Mouse (Mus musculus) heart, postnatal 0 days (tissue): ENCODE measurements around the gene Pld1. TPM values are rescaled to one million over a fixed set of nuclear protein-coding genes. Genes with fewer than 3 reads are reported as not detected.

ENCODE experiments used
- ATAC-seq: fragments of 200-750 bp; cut with Nextera tagmentation; 2 replicates; pipeline ENCODE4 v1.8.0; 2017; ENCODE audit warnings: low read depth, moderate number of reproducible peaks, moderate library complexity; ENCODE audit not compliant: insufficient read depth
- DNase-seq: peaks from one replicate; pipeline ENCODE4 v3.0.0-alpha.2; 2016; ENCODE audit warnings: low spot score
- H3K27ac ChIP-seq: fragments of 300-500 bp; sonication (generic); 2 replicates; pipeline ENCODE4 v1.5.1; 2014; ENCODE audit warnings: low read depth, mild to moderate bottlenecking
- H3K27me3 ChIP-seq: fragments of 300-500 bp; sonication (generic); 2 replicates; pipeline ENCODE4 v1.6.1; 2014; ENCODE audit warnings: low read length, mixed read lengths; ENCODE audit not compliant: control insufficient read depth, insufficient read depth
- H3K36me3 ChIP-seq: fragments of 300-500 bp; sonication (generic); replicated peaks from 2 replicates; pipeline ENCODE4 v1.6.1; 2014; ENCODE audit warnings: low read length, mixed read lengths; ENCODE audit not compliant: control insufficient read depth, insufficient read depth
- H3K4me1 ChIP-seq: fragments of 300-500 bp; sonication (generic); 2 replicates; pipeline ENCODE4 v1.6.1; 2014; ENCODE audit warnings: antibody characterized with exemption; ENCODE audit not compliant: control insufficient read depth, insufficient read depth
- H3K4me2 ChIP-seq: fragments of 300-500 bp; sonication (generic); 2 replicates; pipeline ENCODE4 v1.6.1; 2014; ENCODE audit warnings: low read depth, mild to moderate bottlenecking, low read length, moderate library complexity
- H3K4me3 ChIP-seq: fragments of 300-500 bp; sonication (generic); 2 replicates; pipeline ENCODE4 v1.5.1; 2014; ENCODE audit warnings: low read depth, low read length
- H3K9ac ChIP-seq: fragments of 300-500 bp; sonication (generic); replicated peaks from 2 replicates; pipeline ENCODE4 v1.6.1; 2014; ENCODE audit warnings: low read depth, low read length, mixed read lengths
- H3K9me3 ChIP-seq: fragments of 300-500 bp; sonication (generic); replicated peaks from 2 replicates; pipeline ENCODE4 v1.6.1; 2016; ENCODE audit warnings: low read length; ENCODE audit not compliant: control insufficient read depth
- CTCF ChIP-seq: IDR thresholded peaks from 2 replicates; pipeline ENCODE4 v1.5.1; 2016; ENCODE audit warnings: antibody characterized with exemption, control low read depth, low read depth
- EP300 ChIP-seq: IDR thresholded peaks from 2 replicates; pipeline ENCODE4 v1.6.1; 2016; ENCODE audit warnings: antibody characterized with exemption, low read depth
- WGBS: fragments of 180-500 bp; shearing (Covaris S2); extraction: QIAGEN DNeasy Blood & Tissue Kit; methylation state at CpG from one replicate; pipeline ENCODE4 v1.1.7; 2014; 5-methylcytosine and 5-hydroxymethylcytosine counted together
- polyA plus RNA-seq: library from polyadenylated mRNA; unstranded; fragments of >200 nt; fragmentation: Nextera tagmentation; extraction: Ambion mirVana; gene quantifications from 2 replicates; pipeline ENCODE4 v1.2.1, GENCODE M21; 2015
- total RNA-seq: library from RNA; depleted of rRNA; stranded (reverse); fragments of >200 nt; gene quantifications from 2 replicates; pipeline ENCODE4 v1.2.3, GENCODE M21; 2014; ENCODE audit warnings: low replicate concordance

Pld1 gene
- total and polyA plus RNA-seq, 2 experiments from 2014 or later, result 5.0 to 7.6 TPM

DNA sequence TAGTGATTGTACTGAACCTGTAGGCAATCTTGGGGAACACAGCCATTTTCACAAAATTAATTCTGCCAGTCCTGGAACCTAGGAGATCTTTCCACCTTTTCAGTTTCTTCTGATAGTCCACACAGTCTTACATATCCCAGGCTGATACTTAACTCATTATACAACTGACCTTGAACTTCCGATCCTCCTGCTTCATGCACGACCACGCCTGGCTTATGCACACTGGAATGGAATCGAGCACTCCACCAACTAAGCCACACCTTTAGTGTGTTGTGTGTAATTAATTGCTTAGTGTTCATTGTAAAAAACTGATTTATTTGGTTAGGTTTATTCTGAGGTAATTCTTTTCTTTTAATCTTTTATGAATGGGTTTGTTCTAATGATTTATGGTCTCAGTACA is 122.2 kb downstream of the Pld1 start:
- Histone ChIP-seq H3K27me3 (no peaks in the 10 kb centered on the region), H3K9ac (no peak overlapping the region), H3K4me1 (no peaks in the 10 kb centered on the region), H3K4me3 (no peak overlapping the region), H3K4me2 (no peak overlapping the region), H3K9me3 (no peaks in the 10 kb centered on the region), H3K36me3 (peaks cover 10% of the 10 kb centered on the region; the same call in 1 of the 2 replicates), H3K27ac (no peak overlapping the region)
- ATAC-seq (no peak), DNase-seq (no peak)
- TF ChIP-seq CTCF, result no peak
- TF ChIP-seq EP300, result no peak
- WGBS, result 87% methylated on average over 4 of the region's 4 CpGs

DNA sequence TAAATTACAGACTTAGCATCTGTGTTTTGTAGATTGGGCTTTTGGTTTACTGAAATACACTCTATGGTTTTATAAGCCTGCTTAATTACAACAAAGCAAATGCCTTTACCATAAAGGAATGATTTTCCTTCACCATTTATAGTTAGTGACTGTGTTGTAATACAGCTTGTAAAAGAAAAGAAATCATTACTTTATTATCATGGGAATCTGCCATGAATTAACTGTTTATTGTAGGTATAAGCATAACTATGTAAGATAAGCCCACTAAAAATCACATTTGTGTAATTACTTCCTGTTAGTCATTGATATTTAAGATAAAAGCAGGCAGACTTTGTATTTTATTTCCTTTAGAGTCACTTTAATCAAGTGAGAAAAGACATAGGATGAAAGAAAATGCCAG is 122.7 kb downstream of the Pld1 start:
- H3K27ac ChIP-seq, result no peak overlapping the region
- peaks cover 10% of the 10 kb centered on the region; the same call in 1 of the 2 replicates for H3K36me3 ChIP-seq
- H3K27me3 ChIP-seq, result no peaks in the 10 kb centered on the region
- H3K4me2 ChIP-seq, result no peak overlapping the region
- DNase-seq, result no peak
- no peaks in the 10 kb centered on the region for H3K4me1 ChIP-seq
- no peak overlapping the region for H3K4me3 ChIP-seq
- no peak overlapping the region for H3K9ac ChIP-seq
- TF ChIP-seq EP300, result no peak
- no peak for TF ChIP-seq CTCF
- no peak for ATAC-seq
- H3K9me3 ChIP-seq, result no peaks in the 10 kb centered on the region

DNA sequence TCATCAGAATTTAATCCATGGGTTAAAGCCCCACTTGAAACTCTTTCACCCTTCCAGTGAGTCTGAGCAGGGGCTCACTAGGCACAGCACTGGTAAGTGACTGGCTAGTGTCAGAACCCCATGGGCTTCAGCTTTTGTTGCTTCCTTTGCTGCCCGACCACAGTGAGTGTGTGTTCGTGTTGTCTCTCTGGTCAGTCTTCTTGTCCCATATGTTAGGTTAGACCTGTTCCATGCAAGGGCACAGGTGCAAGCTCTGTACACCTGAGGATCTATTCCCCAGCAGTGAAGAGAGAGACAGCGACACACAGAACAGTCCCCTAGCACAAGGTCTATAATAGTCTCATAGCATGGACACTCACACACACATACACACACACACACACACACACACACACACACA is 140.7 kb downstream of the Pld1 start:
- Histone ChIP-seq H3K9ac (no peak overlapping the region), H3K27ac (no peak overlapping the region), H3K9me3 (no peaks in the 10 kb centered on the region), H3K4me1 (peaks cover 8% of the 10 kb centered on the region; the same call in 1 of the 2 replicates), H3K27me3 (no peaks in the 10 kb centered on the region), H3K4me3 (no peak overlapping the region), H3K4me2 (no peak overlapping the region), H3K36me3 (peaks cover 28% of the 10 kb centered on the region)
- WGBS, result 83% methylated on average over 3 of the region's 3 CpGs
- DNase-seq, result no peak
- ATAC-seq, result no peak
- TF ChIP-seq CTCF, result no peak
- no peak for TF ChIP-seq EP300

DNA sequence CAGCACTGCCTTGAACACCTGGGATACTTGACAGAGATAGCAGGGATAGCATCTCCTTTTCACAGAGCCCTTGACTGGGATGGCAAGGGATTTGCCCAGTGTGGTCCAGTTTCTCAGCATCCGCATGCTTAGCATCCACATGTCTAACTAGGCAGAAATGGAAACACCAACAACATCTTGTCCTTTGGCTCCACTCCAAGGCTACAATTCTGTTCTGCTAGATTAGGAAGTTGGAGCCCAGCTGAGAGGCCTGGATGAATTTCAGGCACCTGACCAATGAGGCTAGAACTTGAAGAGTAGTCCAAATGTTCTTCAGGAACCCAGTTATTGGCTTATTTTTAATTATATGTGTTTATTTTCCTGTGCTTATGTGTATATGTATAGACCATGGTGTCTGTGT is 141.6 kb downstream of the Pld1 start:
- ATAC-seq (no peak), DNase-seq (peak; percentile 10)
- Histone ChIP-seq H3K9me3 (no peaks in the 10 kb centered on the region), H3K36me3 (peaks cover 28% of the 10 kb centered on the region), H3K27me3 (no peaks in the 10 kb centered on the region), H3K4me1 (peaks cover 8% of the 10 kb centered on the region; the same call in 1 of the 2 replicates), H3K4me2 (no peak overlapping the region), H3K9ac (no peak overlapping the region), H3K27ac (no peak overlapping the region), H3K4me3 (no peak overlapping the region)
- 54% methylated on average over 1 of the region's 1 CpGs for WGBS
- TF ChIP-seq EP300, result no peak
- no peak for TF ChIP-seq CTCF

DNA sequence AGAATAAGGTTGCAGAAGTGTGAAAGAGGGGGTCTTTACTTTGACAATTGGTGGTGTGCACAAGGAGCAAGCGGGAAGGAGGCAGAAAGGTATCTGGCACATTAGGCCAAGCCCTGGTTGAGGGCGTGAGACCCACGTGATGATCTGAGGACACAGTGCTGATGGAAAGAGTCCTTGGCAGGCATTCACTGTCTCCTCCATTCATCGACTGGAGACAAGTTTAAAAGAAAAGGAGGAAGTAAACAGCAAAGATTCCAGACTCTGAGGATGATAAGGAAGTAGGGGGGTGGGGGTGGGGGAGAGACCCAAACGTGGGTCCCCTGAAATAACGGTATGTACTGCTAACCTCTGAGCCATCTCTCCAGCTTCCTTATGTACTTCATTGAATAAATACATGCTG is 142.5 kb downstream of the Pld1 start:
- ATAC-seq, result no peak
- 42% methylated on average over 6 of the region's 6 CpGs for WGBS

DNA sequence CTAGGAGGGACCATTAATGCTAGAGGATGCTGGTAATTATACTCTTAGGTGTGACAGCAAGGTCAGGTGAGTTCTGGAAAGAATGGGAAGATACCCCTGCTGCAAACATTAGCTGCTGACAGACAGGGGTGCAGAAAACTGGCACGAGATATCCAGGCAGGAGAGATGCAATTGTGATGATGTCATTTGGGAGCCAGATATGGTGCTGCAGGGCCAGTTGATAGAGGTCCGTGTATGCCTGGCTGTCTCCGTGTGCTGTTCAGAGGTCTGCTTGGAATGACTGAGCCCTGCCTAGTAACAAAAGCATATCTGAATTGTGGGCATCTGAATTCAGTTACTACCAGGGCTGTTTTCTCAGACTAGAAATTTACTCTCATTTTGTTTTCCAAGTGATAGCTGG is 144.7 kb downstream of the Pld1 start:
- no peak overlapping the region for H3K27ac ChIP-seq
- ATAC-seq, result no peak
- 10% methylated on average over 3 of the region's 3 CpGs for WGBS

More for the DNA sequence above, 142.5 kb downstream of the Pld1 start:
- Histone ChIP-seq H3K9ac (no peak overlapping the region), H3K27me3 (no peaks in the 10 kb centered on the region), H3K27ac (no peak overlapping the region), H3K4me1 (peaks cover 8% of the 10 kb centered on the region; the same call in 1 of the 2 replicates), H3K9me3 (no peaks in the 10 kb centered on the region), H3K4me3 (no peak overlapping the region), H3K36me3 (peaks cover 26% of the 10 kb centered on the region), H3K4me2 (no peak overlapping the region)
- peak; percentile 24 for DNase-seq
- TF ChIP-seq CTCF (no peak), EP300 (no peak)

More for the DNA sequence above, 144.7 kb downstream of the Pld1 start:
- no peaks in the 10 kb centered on the region for H3K9me3 ChIP-seq
- TF ChIP-seq EP300 (no peak), CTCF (no peak)
- H3K27me3 ChIP-seq, result no peaks in the 10 kb centered on the region
- H3K4me3 ChIP-seq, result no peak overlapping the region
- no peak overlapping the region for H3K9ac ChIP-seq
- peaks cover 10% of the 10 kb centered on the region for H3K36me3 ChIP-seq
- no peak overlapping the region for H3K4me2 ChIP-seq
- no peak for DNase-seq
- H3K4me1 ChIP-seq, result peaks cover 8% of the 10 kb centered on the region; the same call in 1 of the 2 replicates
